Comparison of ENCODE assay signal across 21 mouse cellular contexts in genomic region chr4:64000788-64001187, GRCm38 (mm10). TPM values are rescaled to one million over a fixed set of nuclear protein-coding genes. Genes with fewer than 3 reads are reported as not detected.
DNase-seq lines count a peak whose midpoint lies in the region; ATAC-seq and TF ChIP-seq lines count a peak whose summit lies in the region.
"Had no signal": no experiment of that assay in that cellular context is flagged by ENCODE, and none has a peak within 500 bp of the region (broad histone marks: within the 10 kb centered on the region; RNA-seq: fewer than 3 reads in every experiment).

No protein-coding gene starts in this region.

- no peak overlapping the region for H3K4me2 ChIP-seq in kidney, embryonic 14.5 days (replicated peaks; ENCODE audit: low read depth, low read length)
- no peak overlapping the region for H3K4me2 ChIP-seq in lung, embryonic 14.5 days
- H3K4me2 ChIP-seq: embryonic facial prominence, embryonic 13.5 days; embryonic facial prominence, embryonic 15.5 days; forebrain, embryonic 12.5 days had no signal

- H3K36me3 ChIP-seq in kidney, embryonic 14.5 days (ENCODE audit: control insufficient read depth, insufficient read depth, low read length): no peaks in the 10 kb centered on the region; the same call in 1 of the 2 replicates
- H3K36me3 ChIP-seq in lung, embryonic 14.5 days (ENCODE audit: insufficient read depth): no peaks in the 10 kb centered on the region
- H3K36me3 ChIP-seq: forebrain, embryonic 10.5 days; forebrain, embryonic 12.5 days had no signal

- no peak for DNase-seq in kidney, adult 8-10 months
- DNase-seq in lung, embryonic 14.5 days: peak; percentile 64
- DNase-seq in lung, postnatal 36 days: no peak
- DNase-seq: adrenal gland, adult 8-10 months; adrenal gland, postnatal 14 days; adrenal gland, postnatal 36 days; cerebellum, adult 11 months; cerebellum, adult 18-20 months; cerebellum, adult 8-10 months; cerebellum, adult 9-11 months; cerebellum, postnatal 14 days; cerebellum, postnatal 36 days; embryo, embryonic 11 days had no signal

- H3K27ac ChIP-seq in kidney, embryonic 14.5 days (ENCODE audit: low read depth, low read length): no peak overlapping the region
- H3K27ac ChIP-seq in lung, embryonic 14.5 days (ENCODE audit: low read depth): no peak overlapping the region
- H3K27ac ChIP-seq: embryonic facial prominence, embryonic 13.5 days; embryonic facial prominence, embryonic 15.5 days; forebrain, embryonic 10.5 days; forebrain, embryonic 12.5 days had no signal

- no peaks in the 10 kb centered on the region for H3K9me3 ChIP-seq in kidney, embryonic 14.5 days (ENCODE audit: control insufficient read depth, low read length)
- H3K9me3 ChIP-seq in lung, embryonic 14.5 days (ENCODE audit: low read depth, low read length): no peaks in the 10 kb centered on the region
- H3K9me3 ChIP-seq: embryonic facial prominence, embryonic 13.5 days; embryonic facial prominence, embryonic 15.5 days; forebrain, embryonic 10.5 days; forebrain, embryonic 12.5 days had no signal

- WGBS in kidney, embryonic 14.5 days: 57% methylated on average over 3 of the region's 3 CpGs
- WGBS in lung, embryonic 14.5 days: 33% methylated on average over 3 of the region's 3 CpGs

- no peak overlapping the region for H3K4me3 ChIP-seq in kidney, embryonic 14.5 days (ENCODE audit: low read length)
- H3K4me3 ChIP-seq in lung, embryonic 14.5 days (ENCODE audit: low read depth, low read length): no peak overlapping the region
- H3K4me3 ChIP-seq: embryonic facial prominence, embryonic 13.5 days; embryonic facial prominence, embryonic 15.5 days; erythroblast, embryonic 14.5 days; forebrain, embryonic 10.5 days; forebrain, embryonic 12.5 days had no signal

- peak; percentile 43; the same call in 1 of the 2 replicates for ATAC-seq in kidney, embryonic 14.5 days (ENCODE audit: low FRiP score, low TSS enrichment)
- ATAC-seq in lung, embryonic 14.5 days (ENCODE audit: insufficient read depth): peak; percentile 68; the same call in 1 of the 2 replicates
- ATAC-seq: forebrain, embryonic 14.5 days; forebrain, embryonic 16.5 days had no signal

- no peak for TF ChIP-seq CTCF in lung, embryonic 14.5 days (IDR thresholded peaks at IDR 0.05; ENCODE audit: low read depth)

- no peak overlapping the region for H3K9ac ChIP-seq in kidney, embryonic 14.5 days (ENCODE audit: low read depth, low read length)
- no peak overlapping the region for H3K9ac ChIP-seq in lung, embryonic 14.5 days
- H3K9ac ChIP-seq: embryonic facial prominence, embryonic 13.5 days; embryonic facial prominence, embryonic 15.5 days; forebrain, embryonic 12.5 days had no signal

- no peaks in the 10 kb centered on the region for H3K4me1 ChIP-seq in kidney, embryonic 14.5 days (ENCODE audit: control insufficient read depth, insufficient read depth, low read length)
- H3K4me1 ChIP-seq in lung, embryonic 14.5 days (ENCODE audit: insufficient read depth): peaks cover 15% of the 10 kb centered on the region

- no peaks in the 10 kb centered on the region for H3K27me3 ChIP-seq in kidney, embryonic 14.5 days (ENCODE audit: control insufficient read depth, insufficient read depth, low read length)
- no peaks in the 10 kb centered on the region for H3K27me3 ChIP-seq in lung, embryonic 14.5 days (ENCODE audit: insufficient read depth, low read length)
- H3K27me3 ChIP-seq: embryonic facial prominence, embryonic 13.5 days; embryonic facial prominence, embryonic 15.5 days; forebrain, embryonic 12.5 days had no signal

RNA-seq across cellular contexts. Expression of gene Tnc, which starts 46.0 kb away (rescaled TPM):
- polyA plus RNA-seq in kidney, embryonic 14.5 days (2014; fragmentation: Nextera tagmentation; extraction: Ambion mirVana): 8.7 and 16.6 TPM in 2 replicates
- polyA plus RNA-seq in lung, embryonic 14.5 days (2014; fragmentation: Nextera tagmentation; extraction: Ambion mirVana): 35.5 and 36.4 TPM in 2 replicates
- polyA plus RNA-seq: erythroblast, embryonic 14.5 days had no signal
